Mouse (Mus musculus) midbrain, embryonic 14.5 days (tissue): ENCODE results near the gene Atxn1. TPM values are rescaled to one million over a fixed set of nuclear protein-coding genes. Genes with fewer than 3 reads are reported as not detected.
A peak's percentile ranks its signal among the peaks of the same experiment; 100 is the strongest.

ENCODE experiments used
- ATAC-seq: fragments of 200-750 bp; cut with Nextera tagmentation; 2 replicates; pipeline ENCODE4 v1.8.0; 2017; ENCODE audit warnings: moderate number of reproducible peaks, moderate library complexity; ENCODE audit not compliant: low FRiP score, low TSS enrichment
- DNase-seq: peaks from one replicate; pipeline ENCODE4 v3.0.0-alpha.2; 2015
- H3K27ac ChIP-seq: fragments of 300-500 bp; sonication (generic); replicated peaks from 2 replicates; pipeline ENCODE4 v1.5.1; 2014; ENCODE audit warnings: mild to moderate bottlenecking, low read depth, low read length, moderate library complexity
- H3K27me3 ChIP-seq: fragments of 300-500 bp; sonication (generic); 2 replicates; pipeline ENCODE4 v1.6.1; 2014; ENCODE audit warnings: low read length, control low read depth, mixed read lengths; ENCODE audit not compliant: control insufficient read depth, insufficient read depth
- H3K36me3 ChIP-seq: fragments of 300-500 bp; sonication (generic); 2 replicates; pipeline ENCODE4 v1.6.1; 2014; ENCODE audit warnings: low read length, control low read depth; ENCODE audit not compliant: control insufficient read depth, insufficient read depth
- H3K4me1 ChIP-seq: fragments of 300-500 bp; sonication (generic); 2 replicates; pipeline ENCODE4 v1.6.1; 2014; ENCODE audit warnings: mild to moderate bottlenecking, antibody characterized with exemption, low read length, control low read depth; ENCODE audit not compliant: control insufficient read depth, insufficient read depth
- H3K4me2 ChIP-seq: fragments of 300-500 bp; sonication (generic); 2 replicates; pipeline ENCODE4 v1.6.1; 2014; ENCODE audit warnings: mild to moderate bottlenecking, low read length, moderate library complexity
- H3K4me3 ChIP-seq: fragments of 300-500 bp; sonication (generic); replicated peaks from 2 replicates; pipeline ENCODE4 v1.5.1; 2014; ENCODE audit warnings: low read depth, low read length
- H3K9ac ChIP-seq: fragments of 300-500 bp; sonication (generic); replicated peaks from 2 replicates; pipeline ENCODE4 v1.6.1; 2014; ENCODE audit warnings: mild to moderate bottlenecking, low read length, moderate library complexity
- H3K9me3 ChIP-seq: fragments of 300-500 bp; sonication (generic); 2 replicates; pipeline ENCODE4 v1.6.1; 2016; ENCODE audit warnings: low read length, control low read depth, mixed read lengths; ENCODE audit not compliant: control insufficient read depth
- WGBS: fragments of 180-500 bp; shearing (Covaris S2); extraction: QIAGEN DNeasy Blood & Tissue Kit; methylation state at CpG from one replicate; pipeline ENCODE4 v1.1.7; 2014; 5-methylcytosine and 5-hydroxymethylcytosine counted together
- polyA plus RNA-seq: library from polyadenylated mRNA; unstranded; fragments of >200 nt; fragmentation: Nextera tagmentation; extraction: Ambion mirVana; gene quantifications from 2 replicates; pipeline ENCODE4 v1.2.1, GENCODE M21; 2014

Atxn1 gene
- polyA plus RNA-seq, 1 experiment from 2014 or later, result 7.3 TPM

DNA sequence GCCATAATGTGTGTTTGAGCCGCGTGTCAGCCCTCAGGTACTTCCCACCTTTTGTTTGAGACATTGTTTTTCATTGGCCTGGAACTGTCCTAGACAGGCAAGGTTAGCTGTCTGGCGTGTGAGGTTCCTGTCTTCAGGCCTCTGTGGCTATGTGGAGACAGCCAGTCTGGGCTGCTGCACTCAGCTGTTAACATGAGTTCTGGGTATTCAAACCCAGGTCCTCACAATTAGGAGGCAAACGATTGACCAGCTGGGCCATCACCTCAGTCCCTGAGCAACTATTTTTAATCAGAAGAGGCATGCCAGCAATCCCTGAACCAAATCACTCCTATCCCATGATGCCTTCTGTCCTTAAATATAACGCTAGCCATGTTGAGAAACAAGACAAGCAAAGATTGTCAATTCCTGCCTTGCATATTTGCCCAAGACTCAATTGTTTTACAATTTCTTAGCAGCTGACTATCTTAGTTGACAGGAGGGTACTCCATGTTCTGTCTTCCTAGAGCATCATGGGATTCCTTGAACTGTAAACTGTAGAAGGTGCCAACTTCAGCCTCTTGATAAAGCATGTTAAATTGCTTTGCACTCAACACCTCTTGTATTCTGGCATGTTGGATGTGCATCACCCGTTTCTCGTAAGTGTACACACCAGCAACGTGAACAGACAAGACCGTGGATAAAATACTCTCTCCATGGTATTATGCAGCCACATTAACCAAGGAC is 428.9 kb downstream of the Atxn1 start:
- Histone ChIP-seq H3K27me3 (no peaks in the 10 kb centered on the region), H3K4me3 (no peak overlapping the region), H3K9me3 (no peaks in the 10 kb centered on the region), H3K4me2 (no peak overlapping the region), H3K9ac (no peak overlapping the region), H3K4me1 (no peaks in the 10 kb centered on the region), H3K36me3 (no peaks in the 10 kb centered on the region), H3K27ac (no peak overlapping the region)
- DNase-seq (no peak), ATAC-seq (no peak)
- WGBS, result 87% methylated on average over 9 of the region's 9 CpGs

- Histone ChIP-seq H3K36me3 (no peaks in the 10 kb centered on the region), H3K4me1 (peaks cover 5% of the 10 kb centered on the region; the same call in 1 of the 2 replicates), H3K9me3 (no peaks in the 10 kb centered on the region), H3K27me3 (no peaks in the 10 kb centered on the region), H3K4me3 (no peak overlapping the region), H3K9ac (no peak overlapping the region), H3K27ac (no peak overlapping the region), H3K4me2 (no peak overlapping the region)
- DNase-seq (no peak), ATAC-seq (no peak)
- 28% methylated on average over 6 of the region's 6 CpGs for WGBS
These were observed 434.1 kb downstream of the Atxn1 start for GRCm38 (mm10) chr13:45530754-45531153.

DNA sequence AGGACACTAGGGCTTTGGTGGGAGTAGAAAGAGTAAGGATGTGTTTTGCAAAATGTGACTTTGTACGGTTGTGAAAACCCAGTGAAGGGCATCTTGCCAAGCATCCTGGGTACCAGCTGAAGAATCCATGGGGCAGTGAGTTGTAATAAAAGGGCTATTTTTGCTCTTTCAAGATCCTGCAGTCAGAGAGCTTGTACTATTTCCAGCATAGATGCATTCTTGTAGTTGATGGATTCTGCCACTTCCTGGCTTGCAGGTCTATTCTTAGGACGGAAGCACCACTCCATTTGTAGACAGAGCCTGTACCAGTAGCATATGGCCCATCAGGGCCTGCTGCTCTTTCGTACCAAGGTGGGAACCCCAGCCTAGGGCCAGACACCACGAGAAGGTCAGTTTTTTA is 436.0 kb downstream of the Atxn1 start:
- no peak for DNase-seq
- WGBS, result 86% methylated on average over 4 of the region's 4 CpGs
- Histone ChIP-seq H3K4me1 (peaks cover 5% of the 10 kb centered on the region; the same call in 1 of the 2 replicates), H3K4me2 (no peak overlapping the region), H3K9me3 (no peaks in the 10 kb centered on the region), H3K4me3 (no peak overlapping the region), H3K9ac (no peak overlapping the region), H3K27me3 (no peaks in the 10 kb centered on the region), H3K36me3 (no peaks in the 10 kb centered on the region), H3K27ac (no peak overlapping the region)
- ATAC-seq, result no peak

DNA sequence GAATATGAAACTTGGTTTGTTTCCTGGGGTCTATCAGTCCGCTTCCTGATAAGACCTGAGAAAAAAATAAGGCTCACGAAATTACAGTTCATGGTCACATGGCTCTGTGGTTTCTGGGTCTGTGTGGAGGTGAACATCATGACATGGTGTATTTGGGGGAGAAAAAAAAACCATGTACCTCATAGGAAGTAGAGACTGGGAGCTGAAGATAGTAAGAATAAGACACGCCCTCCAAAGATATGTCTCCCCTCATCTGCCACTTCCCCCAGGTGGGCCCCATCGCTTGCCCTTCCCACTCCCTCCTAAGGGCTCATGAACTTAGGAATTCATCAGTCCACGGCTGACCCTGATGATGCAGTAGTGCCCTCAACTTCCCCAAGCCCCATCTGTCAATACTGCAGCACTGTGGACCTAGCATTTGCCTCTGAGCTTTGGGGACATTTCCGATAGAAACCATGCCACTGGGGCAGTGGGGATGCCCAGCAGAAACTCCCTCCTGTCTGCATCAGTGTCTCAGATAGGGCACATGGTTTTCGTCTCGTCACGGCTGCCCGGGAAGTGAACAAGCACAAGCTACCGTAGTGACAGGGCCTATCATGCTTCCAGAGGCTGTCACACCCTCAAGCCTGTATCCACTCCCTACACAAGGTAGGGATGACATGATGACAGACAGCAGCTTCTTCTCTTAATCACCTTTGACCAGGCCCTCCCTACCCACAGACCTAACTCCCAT is 437.4 kb downstream of the Atxn1 start:
- H3K4me1 ChIP-seq, result peaks cover 5% of the 10 kb centered on the region; the same call in 1 of the 2 replicates
- H3K9me3 ChIP-seq, result no peaks in the 10 kb centered on the region
- H3K27ac ChIP-seq, result no peak overlapping the region
- 96% methylated on average over 11 of the region's 11 CpGs for WGBS
- no peak overlapping the region for H3K4me3 ChIP-seq
- H3K27me3 ChIP-seq, result no peaks in the 10 kb centered on the region
- no peaks in the 10 kb centered on the region for H3K36me3 ChIP-seq
- DNase-seq (no peak), ATAC-seq (no peak)
- H3K9ac ChIP-seq, result no peak overlapping the region
- H3K4me2 ChIP-seq, result no peak overlapping the region

DNA sequence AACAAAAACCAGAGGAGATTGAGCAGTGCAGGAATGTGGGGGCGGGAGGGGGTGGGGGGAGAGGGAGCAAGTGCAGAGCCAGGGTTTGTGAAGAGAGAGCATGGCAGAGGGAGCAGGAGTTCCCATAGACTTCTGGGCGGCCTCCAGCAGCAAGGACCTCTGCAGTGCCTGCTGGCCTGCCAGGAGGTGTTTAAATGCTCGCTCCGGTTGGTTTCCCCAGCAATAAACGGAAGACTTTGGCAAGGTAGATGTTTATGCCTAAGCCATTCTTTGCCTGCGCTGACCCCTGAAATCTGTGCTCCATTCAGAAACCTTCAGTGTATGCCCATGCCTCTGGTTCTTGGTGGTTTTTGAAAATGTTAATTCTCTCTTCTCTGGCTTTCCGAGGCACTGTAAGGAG is 438.6 kb downstream of the Atxn1 start:
- Histone ChIP-seq H3K4me3 (no peak overlapping the region), H3K9me3 (no peaks in the 10 kb centered on the region), H3K36me3 (no peaks in the 10 kb centered on the region), H3K9ac (no peak overlapping the region), H3K27me3 (no peaks in the 10 kb centered on the region), H3K4me1 (peaks cover 5% of the 10 kb centered on the region; the same call in 1 of the 2 replicates), H3K4me2 (no peak overlapping the region), H3K27ac (no peak overlapping the region)
- DNase-seq (peak; percentile 44), ATAC-seq (no peak)
- WGBS, result 21% methylated on average over 7 of the region's 7 CpGs

- Histone ChIP-seq H3K27ac (no peak overlapping the region), H3K9me3 (no peaks in the 10 kb centered on the region), H3K36me3 (no peaks in the 10 kb centered on the region), H3K4me2 (no peak overlapping the region), H3K9ac (no peak overlapping the region), H3K4me3 (no peak overlapping the region), H3K4me1 (no peaks in the 10 kb centered on the region), H3K27me3 (no peaks in the 10 kb centered on the region)
- DNase-seq (no peak), ATAC-seq (no peak)
- WGBS, result 94% methylated on average over 6 of the region's 6 CpGs
These were observed 439.9 kb downstream of the Atxn1 start for GRCm38 (mm10) chr13:45524791-45525435.

DNA sequence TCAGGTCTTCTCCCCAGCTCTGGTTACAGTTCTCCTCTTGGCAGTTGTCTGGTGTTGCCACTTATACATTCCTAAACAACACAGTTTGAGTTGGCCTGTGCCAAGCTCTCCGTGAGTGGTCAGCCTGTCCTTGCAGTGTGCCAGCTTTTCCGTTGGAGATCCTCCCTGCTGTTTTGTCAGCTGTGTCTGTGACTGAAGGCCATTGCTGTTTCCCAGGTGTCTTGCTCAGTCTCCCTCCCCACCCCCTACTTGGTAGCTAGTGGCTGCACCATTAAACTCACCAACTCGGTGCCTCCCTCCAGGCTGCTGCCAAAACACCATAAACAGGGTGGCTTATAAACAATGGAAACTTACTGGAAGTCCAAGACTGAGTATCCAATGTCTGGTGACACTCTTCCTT is 440.5 kb downstream of the Atxn1 start:
- H3K36me3 ChIP-seq, result no peaks in the 10 kb centered on the region
- DNase-seq (no peak), ATAC-seq (no peak)
- no peak overlapping the region for H3K27ac ChIP-seq
- H3K4me2 ChIP-seq, result no peak overlapping the region
- no peak overlapping the region for H3K4me3 ChIP-seq
- H3K27me3 ChIP-seq, result no peaks in the 10 kb centered on the region
- H3K9ac ChIP-seq, result no peak overlapping the region
- WGBS, result 73% methylated on average over 3 of the region's 3 CpGs
- no peaks in the 10 kb centered on the region for H3K4me1 ChIP-seq
- H3K9me3 ChIP-seq, result no peaks in the 10 kb centered on the region

DNA sequence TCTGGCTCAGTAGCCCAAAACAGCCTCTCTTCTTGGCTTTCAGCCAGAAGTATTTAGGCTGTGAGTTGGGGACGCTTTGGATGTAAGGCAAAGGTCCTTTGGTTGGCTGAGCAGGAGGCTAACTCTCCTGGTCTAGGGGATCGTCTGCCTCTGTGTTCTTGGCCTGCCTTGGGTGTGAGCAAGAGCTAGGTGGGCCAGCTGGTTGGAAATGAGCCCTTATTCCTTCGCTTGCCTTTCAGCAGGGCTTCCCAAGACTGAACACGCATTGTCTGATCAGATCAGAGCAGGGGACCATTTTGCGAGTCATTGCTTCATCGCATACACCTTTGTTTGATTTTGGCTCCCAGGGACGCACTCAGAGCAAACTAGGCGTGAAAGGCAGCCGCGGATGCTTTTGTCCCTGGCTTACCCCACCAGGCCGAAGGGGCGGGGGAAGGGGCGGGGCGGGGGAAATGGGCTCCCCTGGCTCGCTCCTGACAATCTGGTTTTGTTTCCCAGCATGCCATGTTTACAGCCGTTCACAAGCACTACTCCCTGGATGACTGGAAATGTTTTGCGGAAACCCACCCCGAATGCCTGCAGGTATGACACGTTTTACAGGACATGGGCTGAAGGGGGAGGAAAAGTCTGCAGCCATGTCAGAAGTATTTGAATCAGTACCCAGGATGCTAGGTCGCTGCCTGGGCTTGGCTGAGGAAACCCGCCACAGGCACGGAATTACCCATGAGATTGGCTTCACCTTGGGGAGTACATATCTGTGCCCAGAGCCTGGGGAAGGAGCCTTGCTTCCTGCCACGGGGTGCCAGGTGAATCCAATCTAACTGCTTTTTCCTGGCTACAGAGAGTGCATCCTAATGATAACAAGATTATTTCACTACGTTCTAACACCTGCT is 448.1 kb downstream of the Atxn1 start:
- Histone ChIP-seq H3K36me3 (no peaks in the 10 kb centered on the region), H3K27ac (peak overlapping the region; percentile 66), H3K9ac (peak overlapping the region; percentile 47), H3K4me3 (peak overlapping the region; percentile 30), H3K27me3 (no peaks in the 10 kb centered on the region), H3K4me2 (peak overlapping the region; percentile 61), H3K4me1 (peaks cover 13% of the 10 kb centered on the region), H3K9me3 (no peaks in the 10 kb centered on the region)
- DNase-seq (peak; percentile 81), ATAC-seq (peak; percentile 85)
- WGBS, result 2% methylated on average over 24 of the region's 24 CpGs
